Mouse (Mus musculus): Measurements from ENCODE around the gene Skor1. TPM values are rescaled to one million over a fixed set of nuclear protein-coding genes. Genes with fewer than 3 reads are reported as not detected.

Skor1 gene
- polyA plus RNA-seq, 1 experiment from 2014 or later = 0.06 TPM

DNA sequence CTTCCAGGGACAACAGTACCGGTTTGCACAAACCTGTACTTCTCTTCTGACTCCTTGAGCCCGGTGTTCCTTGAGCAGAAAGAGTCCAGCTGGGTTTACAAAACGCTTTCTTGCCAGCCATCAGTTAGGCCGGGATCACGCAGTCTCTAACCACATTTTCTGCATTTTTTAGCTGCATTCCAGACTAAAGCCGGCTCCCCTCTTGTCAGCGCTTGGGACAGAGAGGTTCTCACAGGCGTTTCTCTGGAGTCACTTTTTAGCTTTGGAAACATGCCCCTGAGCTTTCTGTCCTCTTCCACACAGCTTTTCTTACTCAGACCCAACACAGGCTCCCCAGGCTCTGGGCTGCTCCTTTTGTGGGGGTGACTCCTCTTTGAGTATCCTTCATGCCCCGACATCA lies 1.5 kb downstream of the Skor1 start:
- WGBS = under 1% methylated on average over 9 of the region's 9 CpGs
- H3K4me1 ChIP-seq = peaks cover 63% of the 10 kb centered on the region
- ATAC-seq (ENCODE audit: low FRiP score, low read depth) = no peak
- no peaks in the 10 kb centered on the region for H3K9me3 ChIP-seq
- peak overlapping the region; percentile 49; the same call in 1 of the 2 replicates for H3K4me2 ChIP-seq (replicated peaks)
- no peak overlapping the region for H3K27ac ChIP-seq
- no peak overlapping the region for H3K9ac ChIP-seq
- H3K36me3 ChIP-seq = no peaks in the 10 kb centered on the region
- peak overlapping the region; percentile 33 for H3K4me3 ChIP-seq
- H3K27me3 ChIP-seq = peaks cover 100% of the 10 kb centered on the region

DNA sequence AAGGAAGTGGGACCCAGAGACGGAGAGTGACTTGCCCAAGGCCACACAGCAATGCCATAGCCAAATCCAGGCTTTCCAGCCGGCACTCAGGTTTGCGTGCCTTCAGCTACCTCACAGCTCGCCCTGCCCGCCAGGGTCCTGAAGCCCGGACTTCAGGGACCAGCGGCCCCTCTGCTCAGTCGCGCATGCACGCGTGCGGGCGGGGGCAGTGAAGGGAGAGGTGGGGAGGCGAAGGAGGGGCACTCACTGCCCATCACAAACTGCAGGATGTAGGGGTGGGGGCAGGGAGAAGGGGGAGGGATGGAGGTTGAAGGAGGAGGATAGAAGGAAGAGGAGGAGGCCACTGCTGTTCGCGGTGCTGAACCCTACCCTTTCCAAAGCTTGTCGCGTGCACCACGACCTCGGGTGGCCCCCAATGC lies 1.9 kb downstream of the Skor1 start:
- Histone ChIP-seq H3K4me2 (replicated peaks) (peak overlapping the region; percentile 49), H3K27me3 (peaks cover 100% of the 10 kb centered on the region), H3K9me3 (no peaks in the 10 kb centered on the region), H3K36me3 (no peaks in the 10 kb centered on the region), H3K27ac (no peak overlapping the region), H3K4me3 (peak overlapping the region; percentile 33), H3K9ac (no peak overlapping the region), H3K4me1 (peaks cover 67% of the 10 kb centered on the region)
- ATAC-seq (ENCODE audit: low FRiP score, low read depth) = no peak
- 2% methylated on average over 20 of the region's 20 CpGs for WGBS

DNA sequence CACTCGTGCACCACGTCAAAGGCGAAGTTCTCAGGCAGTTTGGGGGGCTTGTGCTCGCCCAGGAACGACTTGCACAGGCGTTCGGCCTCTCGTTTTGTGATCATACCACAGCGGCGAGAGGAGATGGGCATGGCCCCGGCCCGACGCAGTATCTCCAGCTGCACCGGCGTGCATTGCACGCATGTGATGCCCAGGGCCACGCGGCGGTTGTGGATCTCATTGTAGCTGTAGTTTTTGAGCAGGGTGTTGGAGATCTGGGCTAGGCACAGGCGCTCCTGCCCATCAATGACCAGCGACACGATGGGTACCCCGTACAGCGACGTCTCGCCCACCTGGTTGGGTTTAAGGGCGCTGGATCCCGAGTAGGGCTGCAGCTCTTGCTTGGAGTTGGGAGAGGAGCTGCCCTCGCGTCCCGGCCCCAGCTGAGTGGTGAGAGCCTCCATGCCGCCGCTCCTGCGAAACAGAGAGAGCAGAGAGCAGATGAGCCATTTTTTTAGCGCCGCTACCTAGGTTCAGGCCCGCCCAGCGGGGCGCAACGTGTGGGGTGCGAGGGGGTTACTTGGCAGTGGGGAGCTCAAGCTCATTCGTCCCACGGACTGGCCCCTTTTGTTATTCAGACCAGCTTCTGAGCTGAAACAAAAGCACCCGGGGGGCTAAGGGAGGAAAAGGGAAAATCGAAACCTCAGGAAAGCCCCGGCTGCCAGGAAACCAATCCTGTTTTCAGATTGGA lies 2.5 kb downstream of the Skor1 start:
- H3K4me3 ChIP-seq = peak overlapping the region; percentile 33
- H3K36me3 ChIP-seq = no peaks in the 10 kb centered on the region
- no peak overlapping the region for H3K27ac ChIP-seq
- H3K27me3 ChIP-seq = peaks cover 100% of the 10 kb centered on the region
- no peak overlapping the region for H3K9ac ChIP-seq
- ATAC-seq (ENCODE audit: low FRiP score, low read depth) = no peak
- H3K4me2 ChIP-seq (replicated peaks) = peak overlapping the region; percentile 49
- 2% methylated on average over 46 of the region's 46 CpGs for WGBS
- H3K9me3 ChIP-seq = no peaks in the 10 kb centered on the region
- H3K4me1 ChIP-seq = peaks cover 69% of the 10 kb centered on the region

DNA sequence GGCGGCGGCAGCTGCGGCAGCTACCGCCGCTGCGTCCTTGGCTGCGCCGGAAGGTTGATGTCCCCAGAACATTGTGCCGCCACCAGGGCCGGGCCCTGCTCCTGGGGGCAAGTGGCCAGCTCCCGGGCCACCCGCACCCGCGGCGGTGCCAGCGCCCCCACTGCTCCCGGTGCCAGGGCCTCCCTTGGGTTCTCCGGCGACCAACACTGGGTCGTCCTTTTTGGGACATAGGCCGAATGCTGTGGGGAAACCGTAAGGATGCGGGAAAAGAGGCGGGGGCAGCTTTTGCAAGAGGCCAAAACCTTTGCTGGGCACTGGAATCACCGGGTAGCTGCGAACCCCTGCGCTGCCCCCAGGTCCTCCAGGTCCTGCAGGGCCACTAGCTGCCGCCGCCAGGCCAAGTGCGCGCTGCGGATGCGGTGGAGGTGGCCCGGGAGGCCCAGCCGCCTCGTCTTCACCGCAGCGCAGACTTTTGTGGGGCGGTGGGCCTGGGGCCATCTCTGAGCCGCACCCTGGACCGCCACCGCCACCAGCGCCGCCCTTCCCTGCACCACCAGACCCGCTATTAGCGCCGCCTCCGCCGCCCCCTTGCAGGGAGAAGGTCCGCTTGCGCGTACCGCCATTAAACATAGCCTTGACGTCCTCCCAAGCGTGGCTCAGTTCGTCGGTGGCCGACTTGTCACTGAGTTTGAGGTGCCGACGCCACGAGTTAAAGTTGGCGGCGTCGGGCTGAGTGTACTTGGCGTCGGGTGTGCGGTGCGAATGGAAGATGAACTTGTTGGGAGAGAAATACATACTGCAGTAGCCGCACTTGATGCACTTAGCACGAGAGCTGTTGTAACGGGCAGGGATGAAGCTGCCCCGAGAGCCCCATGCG lies 3.3 kb downstream of the Skor1 start:
- peaks cover 100% of the 10 kb centered on the region for H3K27me3 ChIP-seq
- no peak overlapping the region for H3K9ac ChIP-seq
- no peaks in the 10 kb centered on the region for H3K9me3 ChIP-seq
- H3K4me1 ChIP-seq = peaks cover 69% of the 10 kb centered on the region
- H3K4me2 ChIP-seq (replicated peaks) = peak overlapping the region; percentile 49
- WGBS = 1% methylated on average over 71 of the region's 73 CpGs
- H3K27ac ChIP-seq = no peak overlapping the region
- ATAC-seq (ENCODE audit: low FRiP score, low read depth) = no peak
- H3K36me3 ChIP-seq = no peaks in the 10 kb centered on the region
- H3K4me3 ChIP-seq = peak overlapping the region; percentile 33

DNA sequence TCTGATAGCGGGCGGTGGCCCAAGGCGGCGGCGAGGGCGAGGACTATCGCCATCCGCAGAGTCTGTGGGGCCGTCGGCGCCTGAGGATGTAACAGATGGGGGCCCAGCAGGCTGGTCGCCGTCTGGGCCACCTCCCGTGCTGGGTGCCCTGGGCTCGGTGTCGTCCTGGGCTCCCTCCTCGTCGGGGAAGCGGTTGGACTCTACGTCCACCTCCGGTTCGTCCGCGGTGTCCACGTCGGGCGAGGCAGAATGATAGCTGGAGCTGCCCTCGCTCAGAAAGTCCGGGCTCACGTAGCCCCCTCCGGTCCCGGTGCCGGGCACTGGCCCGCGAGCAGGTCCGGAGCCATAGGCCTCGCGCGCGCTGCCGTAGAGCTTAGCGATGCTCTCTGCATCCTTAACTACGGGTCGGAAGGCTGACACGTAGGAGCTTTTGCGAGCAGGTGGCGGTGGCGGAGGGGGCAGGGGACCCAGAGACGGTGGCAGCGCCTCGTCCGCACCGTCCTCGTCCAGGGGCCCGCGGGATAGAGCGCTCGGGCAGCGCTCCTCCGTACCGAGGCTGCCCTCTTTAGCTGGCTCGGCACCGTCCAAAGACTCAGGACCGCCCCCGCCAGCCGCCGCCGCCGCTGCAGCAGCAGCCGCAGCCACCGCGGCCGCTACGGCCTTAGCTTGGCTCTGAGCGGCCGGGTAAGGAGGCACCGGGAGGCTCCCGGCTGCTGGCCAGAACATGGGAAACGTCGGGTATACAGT lies 4.1 kb downstream of the Skor1 start:
- peak overlapping the region; percentile 49 for H3K4me2 ChIP-seq (replicated peaks)
- peaks cover 72% of the 10 kb centered on the region for H3K4me1 ChIP-seq
- H3K27me3 ChIP-seq = peaks cover 100% of the 10 kb centered on the region
- ATAC-seq (ENCODE audit: low FRiP score, low read depth) = no peak
- no peaks in the 10 kb centered on the region for H3K36me3 ChIP-seq
- H3K9me3 ChIP-seq = no peaks in the 10 kb centered on the region
- WGBS = under 1% methylated on average over 64 of the region's 80 CpGs
- peak overlapping the region; percentile 33 for H3K4me3 ChIP-seq
- H3K27ac ChIP-seq = no peak overlapping the region
- H3K9ac ChIP-seq = no peak overlapping the region; the same call in 1 of the 2 replicates

DNA sequence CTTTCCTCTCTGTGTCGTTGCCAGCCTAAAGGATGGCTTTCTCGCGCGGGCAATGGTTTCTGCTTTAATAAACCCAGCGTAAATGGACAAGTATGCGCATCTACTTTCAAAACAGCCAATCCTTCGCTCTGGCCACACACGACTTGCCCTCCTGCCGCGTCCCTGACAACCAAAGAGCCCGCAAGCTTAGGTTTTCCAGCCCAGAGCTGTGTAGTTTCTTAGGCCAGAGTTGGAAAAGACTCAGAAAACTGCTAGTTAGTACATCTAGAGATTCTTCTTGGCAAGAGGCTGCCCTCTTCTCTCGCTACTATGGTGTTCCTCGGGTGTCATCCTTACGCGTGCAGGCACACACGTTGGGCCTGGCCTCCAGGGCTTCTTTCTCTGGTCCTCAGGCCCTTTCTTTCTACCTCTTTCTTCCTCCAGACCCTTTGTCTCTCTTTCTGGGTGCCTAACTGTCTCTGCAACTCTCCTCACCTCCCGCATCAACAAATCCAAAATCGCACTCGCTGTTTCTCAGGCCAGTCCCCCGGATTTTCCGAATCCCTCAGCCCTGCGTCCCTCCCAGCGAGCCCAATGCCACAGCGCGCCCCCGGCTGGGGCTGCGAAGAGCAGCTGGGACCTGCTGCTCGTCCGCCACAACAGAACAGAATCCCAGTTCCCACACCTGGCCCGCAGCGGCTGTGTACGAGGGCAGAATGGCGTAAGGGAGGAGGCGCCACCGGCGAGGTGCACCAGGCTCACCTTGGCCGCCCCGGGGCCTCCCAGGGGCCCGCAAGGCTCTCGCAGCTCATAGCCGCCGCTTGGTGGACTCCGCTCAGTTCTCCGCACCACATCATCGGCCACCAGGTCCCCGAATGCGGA lies 4.9 kb downstream of the Skor1 start:
- WGBS = under 1% methylated on average over 45 of the region's 47 CpGs
- no peak overlapping the region for H3K27ac ChIP-seq
- H3K4me3 ChIP-seq = peak overlapping the region; percentile 33
- peaks cover 68% of the 10 kb centered on the region for H3K4me1 ChIP-seq
- peak overlapping the region; percentile 49 for H3K4me2 ChIP-seq (replicated peaks)
- H3K9ac ChIP-seq = no peak overlapping the region
- H3K9me3 ChIP-seq = no peaks in the 10 kb centered on the region
- peaks cover 100% of the 10 kb centered on the region for H3K27me3 ChIP-seq
- no peaks in the 10 kb centered on the region for H3K36me3 ChIP-seq
- no peak for ATAC-seq (ENCODE audit: low FRiP score, low read depth)

DNA sequence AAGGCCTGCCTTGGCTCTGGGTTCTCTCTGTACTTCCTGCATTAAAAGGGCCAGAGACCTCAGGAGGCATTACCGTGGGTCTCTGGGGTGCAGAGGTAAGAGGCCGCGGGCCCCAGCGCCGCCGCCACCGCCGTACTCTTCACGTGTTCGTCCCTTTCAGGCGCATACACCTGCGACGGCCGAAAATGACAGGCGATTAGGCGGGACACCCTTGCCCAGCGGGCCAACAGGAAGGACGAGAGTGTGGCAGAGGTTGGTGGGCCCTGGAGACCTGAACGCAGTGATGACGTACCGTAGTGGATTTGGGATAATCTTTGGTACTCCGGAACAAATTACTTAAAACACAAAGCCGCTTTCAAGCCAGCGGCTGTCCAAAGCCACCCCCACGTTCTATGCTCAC lies 5.5 kb downstream of the Skor1 start:
- Histone ChIP-seq H3K9ac (no peak overlapping the region), H3K27me3 (peaks cover 100% of the 10 kb centered on the region), H3K4me3 (peak overlapping the region; percentile 5; the same call in 1 of the 2 replicates), H3K4me2 (replicated peaks) (no peak overlapping the region), H3K27ac (no peak overlapping the region), H3K4me1 (peaks cover 69% of the 10 kb centered on the region), H3K9me3 (no peaks in the 10 kb centered on the region), H3K36me3 (no peaks in the 10 kb centered on the region)
- ATAC-seq (ENCODE audit: low FRiP score, low read depth) = no peak
- WGBS = under 1% methylated on average over 25 of the region's 25 CpGs

DNA sequence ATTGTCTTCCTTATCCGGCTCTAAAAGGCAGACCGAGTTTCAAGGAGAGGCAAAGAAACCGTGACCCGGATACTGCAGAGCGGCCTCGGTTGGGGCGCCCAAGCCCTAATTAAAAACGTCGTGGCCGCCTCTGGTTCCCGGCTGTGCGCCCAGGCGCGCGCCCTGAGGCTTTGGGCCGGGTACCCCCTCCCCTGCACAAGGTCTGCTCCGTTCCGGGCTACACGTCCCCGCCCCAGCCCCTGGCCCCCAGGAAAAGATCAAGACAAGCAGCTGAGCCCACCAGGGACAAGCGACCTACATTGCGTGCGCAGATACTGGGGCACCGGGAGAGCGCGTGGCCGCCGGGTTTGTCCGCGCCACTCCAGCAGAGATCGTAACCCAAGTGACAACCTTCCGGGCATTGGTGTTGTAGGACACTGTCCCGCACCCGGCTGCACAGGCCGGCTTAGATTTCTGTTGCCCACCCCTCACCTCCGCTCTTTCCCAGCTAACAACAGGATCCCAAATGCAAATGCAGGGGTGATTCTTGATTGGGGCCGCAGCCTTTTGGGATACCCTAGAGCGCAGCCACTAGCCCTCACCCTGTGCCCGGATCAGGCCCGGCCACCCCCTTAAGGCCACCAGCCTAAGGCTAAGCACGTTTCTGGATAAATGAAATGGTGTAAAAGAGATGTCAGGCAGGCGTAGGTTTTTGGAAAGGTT lies 6.3 kb downstream of the Skor1 start:
- Histone ChIP-seq H3K9me3 (no peaks in the 10 kb centered on the region), H3K4me3 (peak overlapping the region; percentile 20), H3K4me1 (peaks cover 68% of the 10 kb centered on the region), H3K27ac (no peak overlapping the region), H3K4me2 (replicated peaks) (peak overlapping the region; percentile 45), H3K27me3 (peaks cover 100% of the 10 kb centered on the region), H3K9ac (no peak overlapping the region), H3K36me3 (no peaks in the 10 kb centered on the region)
- WGBS = 1% methylated on average over 42 of the region's 42 CpGs
- ATAC-seq (ENCODE audit: low FRiP score, low read depth) = no peak

DNA sequence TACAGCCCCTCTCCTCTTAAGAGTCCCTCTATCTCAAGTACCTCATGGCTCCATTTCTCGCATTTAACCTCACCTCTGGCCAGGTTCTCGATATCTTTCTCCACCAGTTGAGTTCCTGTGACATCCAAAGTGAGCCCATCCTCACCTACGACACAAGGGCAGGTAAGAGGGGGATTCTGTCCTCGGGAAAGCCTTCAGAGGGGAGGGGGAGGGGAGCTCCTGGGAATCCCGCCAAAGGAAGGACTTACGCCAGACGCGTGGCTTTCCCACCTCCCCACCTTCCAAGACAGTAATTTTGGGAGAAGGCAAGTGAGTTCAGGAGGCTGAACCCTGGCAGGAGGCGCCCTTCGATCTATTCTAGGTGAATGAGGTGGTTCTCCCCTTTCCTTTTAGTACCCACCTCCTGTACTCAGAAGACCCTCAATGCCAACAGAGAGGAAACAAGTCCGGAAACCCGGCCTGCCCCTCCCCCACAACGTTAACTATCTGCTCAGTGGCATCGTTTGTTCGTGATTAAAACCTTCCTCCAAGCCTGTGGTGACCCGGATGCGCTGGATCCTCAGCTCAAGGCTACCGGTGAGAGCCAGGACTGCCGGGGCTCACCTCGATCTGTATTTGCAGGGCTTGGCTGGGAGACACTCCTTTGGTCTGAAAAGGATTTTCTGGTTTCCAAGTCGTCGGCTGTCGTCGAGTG lies 7.0 kb downstream of the Skor1 start:
- no peaks in the 10 kb centered on the region for H3K36me3 ChIP-seq
- 1% methylated on average over 24 of the region's 24 CpGs for WGBS
- H3K4me3 ChIP-seq = no peak overlapping the region; the same call in 1 of the 2 replicates
- no peak overlapping the region for H3K27ac ChIP-seq
- H3K4me2 ChIP-seq (replicated peaks) = peak overlapping the region; percentile 45; the same call in 1 of the 2 replicates
- H3K9me3 ChIP-seq = no peaks in the 10 kb centered on the region
- H3K9ac ChIP-seq = no peak overlapping the region
- peaks cover 68% of the 10 kb centered on the region for H3K4me1 ChIP-seq
- H3K27me3 ChIP-seq = peaks cover 100% of the 10 kb centered on the region
- no peak for ATAC-seq (ENCODE audit: low FRiP score, low read depth)

DNA sequence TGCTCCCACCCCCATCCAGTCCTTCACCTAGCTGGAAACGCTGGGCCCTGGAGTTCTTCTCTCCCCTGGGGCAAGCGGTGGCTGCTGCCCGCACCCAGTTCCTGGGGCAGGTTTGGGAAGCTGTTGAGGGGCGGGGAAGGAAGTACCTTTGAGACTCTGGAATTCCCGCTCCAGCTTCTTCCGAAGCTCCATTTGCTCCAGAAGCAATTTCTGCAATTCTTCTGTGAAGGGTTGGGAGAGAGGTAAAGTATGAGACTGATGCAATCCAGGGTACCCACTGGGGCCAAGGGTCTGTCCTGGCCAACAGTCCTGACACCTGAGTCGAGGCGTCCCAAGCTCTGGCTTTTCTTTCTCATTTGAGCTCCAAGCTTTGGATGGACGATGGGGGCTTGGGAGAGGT lies 8.6 kb downstream of the Skor1 start:
- H3K27me3 ChIP-seq = peaks cover 98% of the 10 kb centered on the region
- 0% methylated on average over 9 of the region's 9 CpGs for WGBS
- no peak overlapping the region for H3K4me3 ChIP-seq
- no peaks in the 10 kb centered on the region for H3K9me3 ChIP-seq
- no peak overlapping the region for H3K9ac ChIP-seq
- H3K27ac ChIP-seq = no peak overlapping the region
- no peak overlapping the region for H3K4me2 ChIP-seq (replicated peaks)
- no peak for ATAC-seq (ENCODE audit: low FRiP score, low read depth)
- peaks cover 65% of the 10 kb centered on the region for H3K4me1 ChIP-seq
- no peaks in the 10 kb centered on the region for H3K36me3 ChIP-seq

All from limb, embryonic 13.5 days (tissue).